Mouse (Mus musculus): ENCODE data around the gene F2rl3.

The F2rl3 gene

GRCm38 (mm10) chr8:72761322-72762051 lies at the start of gene F2rl3:
F2rl3 (plus strand) TSS chr8:72761880.
- no peak for DNase-seq (ENCODE audit: extremely low read depth, low read depth, low spot score)

- DNase-seq (ENCODE audit: extremely low read depth, low read depth, low spot score), result no peak
These were observed 49.1 kb upstream of the F2rl3 start for GRCm38 (mm10) chr8:72712569-72712968.

GRCm38 (mm10) chr8:72716594-72716993 lies 45.1 kb upstream of the F2rl3 start:
- no peak for DNase-seq (ENCODE audit: extremely low read depth, low read depth, low spot score)

GRCm38 (mm10) chr8:72720541-72720940 lies 41.1 kb upstream of the F2rl3 start:
- no peak for DNase-seq (ENCODE audit: extremely low read depth, low read depth, low spot score)

GRCm38 (mm10) chr8:72722769-72723650 lies 38.7 kb upstream of the F2rl3 start, which contains the start of gene Sin3b:
Sin3b (plus strand) TSS chr8:72723285.
- peak; percentile 16 for DNase-seq (ENCODE audit: extremely low read depth, low read depth, low spot score)

GRCm38 (mm10) chr8:72723651-72724001 lies 38.1 kb upstream of the F2rl3 start:
- no peak for DNase-seq (ENCODE audit: extremely low read depth, low read depth, low spot score)

- DNase-seq (ENCODE audit: extremely low read depth, low read depth, low spot score), result no peak
These were observed 33.0 kb upstream of the F2rl3 start for GRCm38 (mm10) chr8:72728636-72729035.

- no peak for DNase-seq (ENCODE audit: extremely low read depth, low read depth, low spot score)
These were observed 26.7 kb upstream of the F2rl3 start for GRCm38 (mm10) chr8:72735001-72735400.

- no peak for DNase-seq (ENCODE audit: extremely low read depth, low read depth, low spot score)
These were observed 24.8 kb upstream of the F2rl3 start for GRCm38 (mm10) chr8:72736868-72737267.

- DNase-seq (ENCODE audit: extremely low read depth, low read depth, low spot score), result no peak
These were observed 15.6 kb upstream of the F2rl3 start for GRCm38 (mm10) chr8:72746061-72746460.

GRCm38 (mm10) chr8:72749846-72750245 lies 11.8 kb upstream of the F2rl3 start:
- no peak for DNase-seq (ENCODE audit: extremely low read depth, low read depth, low spot score)

GRCm38 (mm10) chr8:72750266-72750665 lies 11.4 kb upstream of the F2rl3 start:
- no peak for DNase-seq (ENCODE audit: extremely low read depth, low read depth, low spot score)

GRCm38 (mm10) chr8:72751126-72751525 lies 10.6 kb upstream of the F2rl3 start:
- no peak for DNase-seq (ENCODE audit: extremely low read depth, low read depth, low spot score)

GRCm38 (mm10) chr8:72752289-72752688 lies 9.4 kb upstream of the F2rl3 start:
- DNase-seq (ENCODE audit: extremely low read depth, low read depth, low spot score), result no peak

GRCm38 (mm10) chr8:72753165-72753564 lies 8.5 kb upstream of the F2rl3 start:
- no peak for DNase-seq (ENCODE audit: extremely low read depth, low read depth, low spot score)

- DNase-seq (ENCODE audit: extremely low read depth, low read depth, low spot score), result no peak
These were observed 7.9 kb upstream of the F2rl3 start for GRCm38 (mm10) chr8:72753781-72754180.

- no peak for DNase-seq (ENCODE audit: extremely low read depth, low read depth, low spot score)
These were observed 5.6 kb upstream of the F2rl3 start for GRCm38 (mm10) chr8:72756031-72756430.

- DNase-seq (ENCODE audit: extremely low read depth, low read depth, low spot score), result no peak
These were observed 4.8 kb upstream of the F2rl3 start for GRCm38 (mm10) chr8:72756771-72757390.

- DNase-seq (ENCODE audit: extremely low read depth, low read depth, low spot score), result no peak
These were observed 4.1 kb upstream of the F2rl3 start for GRCm38 (mm10) chr8:72757426-72758195.

GRCm38 (mm10) chr8:72758310-72758709 lies 3.4 kb upstream of the F2rl3 start:
- no peak for DNase-seq (ENCODE audit: extremely low read depth, low read depth, low spot score)

- no peak for DNase-seq (ENCODE audit: extremely low read depth, low read depth, low spot score)
These were observed 1.5 kb upstream of the F2rl3 start for GRCm38 (mm10) chr8:72760216-72760615.

Data from fat pad, adult 2 months (tissue).